In genomic region chr17:25272951-25273705, GRCm38 (mm10) we compare ENCODE assay signal across 2 mouse cellular contexts.
A peak's percentile ranks its signal among the peaks of the same experiment; 100 is the strongest.
TF ChIP-seq lines count a peak whose summit lies in the region.

No protein-coding gene starts in this region.

TF ChIP-seq in C2C12, 6 proteins besides CTCF, POLR2A, EP300 and RAD21:
- no peak for TF ChIP-seq FOSL1 (IDR thresholded peaks at IDR 0.05; ENCODE audit: insufficient read depth, low read length, poor library complexity, severe bottlenecking)
- TF ChIP-seq MAX (IDR thresholded peaks at IDR 0.05): peak; percentile 96
- TF ChIP-seq CEBPB (IDR thresholded peaks at IDR 0.05; ENCODE audit: low read depth): no peak
- TF ChIP-seq MYOG (IDR thresholded peaks at IDR 0.05; ENCODE audit: control insufficient read depth, extremely low read depth, insufficient read length): no peak
- TF ChIP-seq USF1 (IDR thresholded peaks at IDR 0.05; ENCODE audit: low read depth): no peak

TF ChIP-seq in myocyte, 11 proteins besides CTCF, POLR2A, EP300 and RAD21:
- TF ChIP-seq USF1 (IDR thresholded peaks at IDR 0.05; ENCODE audit: low read depth): no peak
- TF ChIP-seq MYOD1 (IDR thresholded peaks at IDR 0.05; ENCODE audit: control insufficient read depth in 1 of 3, insufficient read length in 2 of 3, low read depth in 2 of 3): no peak
- peak; percentile 85 for TF ChIP-seq POLR2AphosphoS2 (IDR thresholded peaks at IDR 0.05; ENCODE audit: insufficient read length, low read depth)
- peak; percentile 15 for TF ChIP-seq TCF3 (IDR thresholded peaks at IDR 0.05; ENCODE audit: insufficient read length, low read depth)
- TF ChIP-seq SRF (IDR thresholded peaks at IDR 0.05; ENCODE audit: control insufficient read depth, insufficient read length, low read depth): no peak
- no peak for TF ChIP-seq REST (IDR thresholded peaks at IDR 0.05; ENCODE audit: insufficient read depth, insufficient read length)
- TF ChIP-seq MYOG (IDR thresholded peaks at IDR 0.05; ENCODE audit: control insufficient read depth in 1 of 3, insufficient read depth in 1 of 3, insufficient read length in 2 of 3, low read depth in 2 of 3): no peak
- no peak for TF ChIP-seq CEBPB (IDR thresholded peaks at IDR 0.05; ENCODE audit: insufficient read depth, poor library complexity, severe bottlenecking)
- peak; percentile 96 for TF ChIP-seq MAX (IDR thresholded peaks at IDR 0.05; ENCODE audit: low read depth)
- no peak for TF ChIP-seq TCF12 (IDR thresholded peaks at IDR 0.05; ENCODE audit: insufficient read depth, poor library complexity, severe bottlenecking)
- peak; percentile 25 for TF ChIP-seq E2F4 (IDR thresholded peaks at IDR 0.05; ENCODE audit: insufficient read depth)
